Mouse (Mus musculus): ENCODE data around the gene Fkbp7. TPM values are rescaled to one million over a fixed set of nuclear protein-coding genes. Genes with fewer than 3 reads are reported as not detected.
"Not testable (repeated sequence)": the region's sequence is repeated elsewhere in the genome, so short reads cannot be mapped to it uniquely, and the experiment has no call there.

Gene Fkbp7
- total and polyA plus RNA-seq, 2 experiments, result 1.1 to 9.5 TPM

- no peak for TF ChIP-seq CTCF (IDR thresholded peaks at IDR 0.05; ENCODE audit: low read depth, low read length)
- TF ChIP-seq POLR2A (IDR thresholded peaks at IDR 0.05; ENCODE audit: extremely low read depth, insufficient read depth, low read length), result no peak
- H3K79me2 ChIP-seq (ENCODE audit: control insufficient read depth, insufficient read depth, low read length), result no peaks in the 10 kb centered on the region
- H3K27ac ChIP-seq (replicated peaks; ENCODE audit: insufficient read depth, low read depth, low read length), result no peak overlapping the region
- peaks cover 51% of the 10 kb centered on the region for H3K36me3 ChIP-seq (ENCODE audit: control insufficient read depth, insufficient read depth, low read length)
- no peak overlapping the region for H3K4me3 ChIP-seq (ENCODE audit: insufficient read depth, low read depth, low read length)
- H3K9ac ChIP-seq (ENCODE audit: low read depth, low read length), result no peak overlapping the region
- H3K4me1 ChIP-seq (ENCODE audit: control insufficient read depth, insufficient read depth, low read length), result no peaks in the 10 kb centered on the region
- no peaks in the 10 kb centered on the region for H3K27me3 ChIP-seq (ENCODE audit: control insufficient read depth, insufficient read depth, low read length)
- 58% methylated on average over 2 of the region's 2 CpGs for WGBS
- DNase-seq (ENCODE audit: extremely low read depth, low read depth, low spot score), result peak; percentile 55
Measured at GRCm38 (mm10) chr2:76639637-76640036, 33.3 kb downstream of the Fkbp7 start.

GRCm38 (mm10) chr2:76631600-76631999, 41.3 kb downstream of the Fkbp7 start:
- Histone ChIP-seq H3K27me3 (ENCODE audit: control insufficient read depth, insufficient read depth, low read length) (no peaks in the 10 kb centered on the region), H3K9ac (ENCODE audit: low read depth, low read length) (no peak overlapping the region), H3K79me2 (ENCODE audit: control insufficient read depth, insufficient read depth, low read length) (no peaks in the 10 kb centered on the region), H3K4me3 (ENCODE audit: insufficient read depth, low read depth, low read length) (no peak overlapping the region), H3K27ac (replicated peaks; ENCODE audit: insufficient read depth, low read depth, low read length) (no peak overlapping the region), H3K36me3 (ENCODE audit: control insufficient read depth, insufficient read depth, low read length) (peaks cover 53% of the 10 kb centered on the region), H3K4me1 (ENCODE audit: control insufficient read depth, insufficient read depth, low read length) (no peaks in the 10 kb centered on the region)
- TF ChIP-seq POLR2A (IDR thresholded peaks at IDR 0.05; ENCODE audit: extremely low read depth, insufficient read depth, low read length) (no peak), CTCF (IDR thresholded peaks at IDR 0.05; ENCODE audit: low read depth, low read length) (no peak)
- DNase-seq (ENCODE audit: extremely low read depth, low read depth, low spot score), result peak; percentile 10
- WGBS, result 84% methylated on average over 4 of the region's 4 CpGs

GRCm38 (mm10) chr2:76630293-76630692, 42.6 kb downstream of the Fkbp7 start:
- peaks cover 47% of the 10 kb centered on the region for H3K36me3 ChIP-seq (ENCODE audit: control insufficient read depth, insufficient read depth, low read length)
- TF ChIP-seq CTCF (IDR thresholded peaks at IDR 0.05; ENCODE audit: low read depth, low read length), result no peak
- TF ChIP-seq POLR2A (IDR thresholded peaks at IDR 0.05; ENCODE audit: extremely low read depth, insufficient read depth, low read length), result no peak
- no peak overlapping the region for H3K4me3 ChIP-seq (ENCODE audit: insufficient read depth, low read depth, low read length)
- H3K4me1 ChIP-seq (ENCODE audit: control insufficient read depth, insufficient read depth, low read length), result no peaks in the 10 kb centered on the region
- no peaks in the 10 kb centered on the region for H3K27me3 ChIP-seq (ENCODE audit: control insufficient read depth, insufficient read depth, low read length)
- H3K79me2 ChIP-seq (ENCODE audit: control insufficient read depth, insufficient read depth, low read length), result no peaks in the 10 kb centered on the region
- no peak for DNase-seq (ENCODE audit: extremely low read depth, low read depth, low spot score)
- 96% methylated on average over 12 of the region's 12 CpGs for whole genome bisulfite sequencing
- H3K27ac ChIP-seq (replicated peaks; ENCODE audit: insufficient read depth, low read depth, low read length), result no peak overlapping the region
- H3K9ac ChIP-seq (ENCODE audit: low read depth, low read length), result no peak overlapping the region

- not testable (repeated sequence) for H3K27ac ChIP-seq (replicated peaks; ENCODE audit: insufficient read depth, low read depth, low read length); H3K79me2 ChIP-seq (ENCODE audit: control insufficient read depth, insufficient read depth, low read length); H3K9ac ChIP-seq (ENCODE audit: low read depth, low read length); H3K4me3 ChIP-seq (ENCODE audit: insufficient read depth, low read depth, low read length); H3K4me1 ChIP-seq (ENCODE audit: control insufficient read depth, insufficient read depth, low read length); DNase-seq (ENCODE audit: extremely low read depth, low read depth, low spot score); H3K27me3 ChIP-seq (ENCODE audit: control insufficient read depth, insufficient read depth, low read length)
- 94% methylated on average over 2 of the region's 2 CpGs for WGBS
- peaks cover 17% of the 10 kb centered on the region for H3K36me3 ChIP-seq (ENCODE audit: control insufficient read depth, insufficient read depth, low read length)
Measured at GRCm38 (mm10) chr2:76622316-76622715, 50.6 kb downstream of the Fkbp7 start.

GRCm38 (mm10) chr2:76621724-76622123, 51.2 kb downstream of the Fkbp7 start:
- H3K36me3 ChIP-seq (ENCODE audit: control insufficient read depth, insufficient read depth, low read length), result peaks cover 11% of the 10 kb centered on the region
- 85% methylated on average over 1 of the region's 1 CpGs for WGBS
- no peaks in the 10 kb centered on the region for H3K79me2 ChIP-seq (ENCODE audit: control insufficient read depth, insufficient read depth, low read length)
- TF ChIP-seq CTCF (IDR thresholded peaks at IDR 0.05; ENCODE audit: low read depth, low read length), result no peak
- no peak for TF ChIP-seq POLR2A (IDR thresholded peaks at IDR 0.05; ENCODE audit: extremely low read depth, insufficient read depth, low read length)
- no peaks in the 10 kb centered on the region for H3K27me3 ChIP-seq (ENCODE audit: control insufficient read depth, insufficient read depth, low read length)
- no peaks in the 10 kb centered on the region for H3K4me1 ChIP-seq (ENCODE audit: control insufficient read depth, insufficient read depth, low read length)
- no peak for DNase-seq (ENCODE audit: extremely low read depth, low read depth, low spot score)
- no peak overlapping the region for H3K4me3 ChIP-seq (ENCODE audit: insufficient read depth, low read depth, low read length)
- no peak overlapping the region for H3K9ac ChIP-seq (ENCODE audit: low read depth, low read length)
- H3K27ac ChIP-seq (replicated peaks; ENCODE audit: insufficient read depth, low read depth, low read length), result no peak overlapping the region

- H3K27ac ChIP-seq (replicated peaks; ENCODE audit: insufficient read depth, low read depth, low read length), result no peak overlapping the region
- 81% methylated on average over 5 of the region's 5 CpGs for WGBS
- no peak for TF ChIP-seq POLR2A (IDR thresholded peaks at IDR 0.05; ENCODE audit: extremely low read depth, insufficient read depth, low read length)
- no peak for TF ChIP-seq CTCF (IDR thresholded peaks at IDR 0.05; ENCODE audit: low read depth, low read length)
Measured at GRCm38 (mm10) chr2:76620188-76620587, 52.7 kb downstream of the Fkbp7 start.

More at GRCm38 (mm10) chr2:76620188-76620587, 52.7 kb downstream of the Fkbp7 start:
- Histone ChIP-seq H3K27me3 (ENCODE audit: control insufficient read depth, insufficient read depth, low read length) (no peaks in the 10 kb centered on the region), H3K9ac (ENCODE audit: low read depth, low read length) (no peak overlapping the region), H3K36me3 (ENCODE audit: control insufficient read depth, insufficient read depth, low read length) (peaks cover 5% of the 10 kb centered on the region), H3K79me2 (ENCODE audit: control insufficient read depth, insufficient read depth, low read length) (no peaks in the 10 kb centered on the region), H3K4me1 (ENCODE audit: control insufficient read depth, insufficient read depth, low read length) (no peaks in the 10 kb centered on the region), H3K4me3 (ENCODE audit: insufficient read depth, low read depth, low read length) (no peak overlapping the region)
- DNase-seq (ENCODE audit: extremely low read depth, low read depth, low spot score), result no peak

Data from liver, adult 2 months (tissue).